Mouse (Mus musculus) CD4-positive, CD25-positive, alpha-beta regulatory T cell, adult 4 months (primary cell): ENCODE results near the gene Kcnab3. TPM values are rescaled to one million over a fixed set of nuclear protein-coding genes. Genes with fewer than 3 reads are reported as not detected.
A peak's percentile ranks its signal among the peaks of the same experiment; 100 is the strongest.

Experiments
- ATAC-seq: one replicate; pipeline ENCODE4 v1.8.0; 2017
- polyA plus RNA-seq, 2 experiments: library from polyadenylated mRNA; unstranded; fragments of 100-300 nt; shearing (Covaris generic); gene quantifications; one replicate each; pipeline ENCODE4 v1.2.1; 2017

Kcnab3 gene
- polyA plus RNA-seq, 2 experiments from 2014 or later = 0.62 to 1.2 TPM

DNA sequence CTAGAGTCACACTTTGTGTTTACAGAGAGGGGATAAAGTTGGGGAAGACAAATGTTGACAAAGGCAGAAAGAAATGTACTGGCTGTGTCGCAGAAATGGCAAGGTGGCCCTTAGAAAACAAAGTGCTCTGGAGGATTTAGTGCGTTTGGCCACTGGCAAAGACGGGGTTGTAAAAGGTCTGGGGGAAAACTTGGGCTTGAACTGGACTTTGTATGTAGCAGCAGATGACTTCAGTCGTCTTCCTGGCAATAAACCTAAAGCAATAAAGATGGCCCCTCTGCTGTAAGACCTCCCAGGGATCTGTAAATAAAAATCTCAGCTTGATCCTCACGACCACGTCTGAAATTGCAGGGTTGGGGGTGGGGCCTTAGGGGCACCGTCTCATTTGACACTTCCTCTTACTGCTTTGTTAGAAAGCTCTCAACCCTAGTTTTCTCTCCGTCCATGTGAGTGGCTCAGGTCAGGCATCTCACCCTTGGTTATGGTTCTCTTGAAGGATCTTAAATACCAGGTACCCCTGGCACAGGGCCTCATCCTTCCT lies 6.7 kb downstream of the Kcnab3 start:
- ATAC-seq = no peak

DNA sequence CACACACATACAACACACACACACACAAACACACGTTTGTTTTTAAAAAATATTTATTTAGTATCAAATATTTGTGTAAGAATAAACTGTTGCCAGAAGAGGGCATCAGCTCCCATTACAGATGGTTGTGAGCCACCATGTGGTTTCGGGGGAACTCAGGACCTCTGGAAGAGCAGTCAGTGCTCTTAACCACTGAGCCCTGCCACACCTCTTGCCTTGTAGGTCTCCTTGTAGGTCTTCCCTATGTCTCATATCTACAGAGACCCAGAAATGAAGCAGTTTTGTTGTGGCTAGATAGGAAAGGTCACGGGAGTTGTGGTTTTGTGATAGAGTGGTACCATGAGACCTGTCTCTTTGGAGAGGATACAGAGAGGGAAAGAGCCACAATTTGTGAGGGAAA lies 7.9 kb downstream of the Kcnab3 start:
- no peak for ATAC-seq

DNA sequence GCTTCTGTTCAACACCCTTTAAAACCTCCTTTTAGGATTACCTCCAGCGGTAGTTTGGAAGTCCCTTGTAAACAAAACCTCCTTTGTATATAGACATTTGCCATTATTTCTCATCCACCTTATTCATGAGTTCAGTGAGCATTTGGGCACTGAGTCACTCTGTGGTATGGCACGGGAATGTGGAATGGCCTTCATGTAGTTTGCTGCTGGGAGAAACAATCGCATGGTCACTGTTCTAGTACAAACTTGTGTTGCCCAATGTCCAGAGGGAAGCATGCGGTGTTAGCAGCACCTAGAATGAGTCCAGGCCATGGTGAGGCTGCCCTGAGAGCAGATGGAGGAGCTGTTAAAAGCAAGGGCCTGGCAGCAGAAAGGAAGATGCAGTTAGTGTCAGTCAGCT lies 8.7 kb downstream of the Kcnab3 start:
- no peak for ATAC-seq

DNA sequence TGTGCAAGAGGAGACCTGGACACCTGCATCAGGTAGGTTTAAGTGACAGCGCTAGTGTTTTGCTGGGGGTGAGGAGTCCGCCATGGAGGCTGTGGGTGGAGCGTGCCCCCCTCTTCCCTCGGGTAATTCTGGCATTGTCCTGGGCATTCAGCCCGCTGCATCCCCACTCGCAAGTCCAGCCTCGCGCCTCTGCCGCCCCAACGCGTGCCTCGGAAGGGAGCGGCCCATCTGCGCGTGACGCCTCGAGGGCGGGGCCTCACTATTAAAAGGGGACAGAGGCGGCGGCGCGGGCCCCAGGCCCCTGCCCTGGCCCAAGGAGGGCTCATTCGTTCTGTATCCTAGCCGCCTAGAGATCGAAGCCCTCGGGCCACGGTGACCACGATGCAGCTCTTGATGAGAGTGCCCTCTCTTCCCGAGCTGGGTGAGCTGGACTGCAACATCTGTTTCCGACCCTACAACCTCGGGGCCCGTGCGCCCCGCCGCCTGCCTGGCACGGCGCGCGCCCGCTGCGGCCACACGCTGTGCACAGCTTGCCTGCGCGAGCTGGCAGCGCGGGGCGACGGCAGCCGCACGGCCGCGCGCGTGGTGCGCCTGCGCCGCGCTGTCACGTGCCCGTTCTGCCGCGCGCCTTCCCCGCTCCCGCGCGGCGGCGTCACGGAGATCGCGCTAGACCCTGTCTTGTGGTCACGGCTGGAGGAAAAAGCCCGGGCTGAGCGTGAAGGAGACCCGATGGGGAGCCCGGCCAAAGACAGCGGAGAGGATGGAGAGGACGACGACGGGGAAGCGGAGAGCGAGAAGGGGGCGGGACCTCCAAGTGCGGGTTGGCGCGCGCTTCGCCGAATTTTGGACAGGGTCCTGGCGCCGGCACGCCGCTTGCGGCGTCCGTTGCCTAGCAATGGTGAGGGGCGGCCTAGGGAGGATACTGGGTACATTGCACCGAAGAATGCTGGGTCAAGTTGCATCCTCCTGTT lies 14.4 kb downstream of the Kcnab3 start, which contains the start of gene Rnf227:
Gene Rnf227 (plus strand): TSS at position 301 of the 971 bp plus-strand sequence.
- ATAC-seq = peak; percentile 81

DNA sequence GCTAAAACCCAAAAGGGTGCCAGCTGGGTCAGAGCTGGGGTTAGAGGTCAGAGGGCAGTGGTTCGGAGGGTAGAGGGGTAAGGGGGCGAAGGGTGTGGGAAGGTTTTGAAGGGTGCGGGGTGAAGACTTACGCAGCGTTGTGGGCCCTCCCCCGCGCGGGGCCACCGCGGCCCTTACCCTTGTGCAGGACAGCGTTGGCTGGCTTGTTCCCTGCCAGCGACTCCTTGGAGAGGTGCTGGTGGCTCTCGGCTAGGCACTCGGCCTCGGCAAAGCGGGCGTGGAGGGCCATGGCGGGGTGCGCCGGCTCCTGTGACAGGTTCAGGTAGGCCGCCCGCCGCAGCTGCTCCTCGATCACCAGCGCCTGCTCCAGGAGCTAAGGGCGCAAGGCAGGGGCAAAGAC lies 20.4 kb downstream of the Kcnab3 start:
- ATAC-seq = no peak

DNA sequence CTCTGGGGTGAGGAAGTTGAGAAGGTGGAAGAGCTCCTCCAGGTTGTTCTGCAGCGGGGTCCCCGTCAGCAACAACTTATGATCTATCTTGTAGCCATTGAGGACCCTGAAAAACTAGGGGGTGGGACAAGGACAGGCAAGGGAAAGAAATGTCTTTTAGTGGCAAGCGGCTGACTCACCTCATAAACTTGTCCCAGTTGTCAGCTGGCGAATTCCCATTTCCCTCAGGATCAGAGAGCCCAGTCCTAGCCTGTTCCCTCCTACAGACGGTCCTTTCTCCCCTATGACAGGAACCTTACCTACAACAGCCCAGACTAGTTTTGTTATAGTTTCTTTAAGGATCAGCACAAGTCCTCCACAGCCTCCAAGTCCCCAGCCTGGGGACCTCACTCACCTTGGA lies 30.5 kb downstream of the Kcnab3 start:
- no peak for ATAC-seq

DNA sequence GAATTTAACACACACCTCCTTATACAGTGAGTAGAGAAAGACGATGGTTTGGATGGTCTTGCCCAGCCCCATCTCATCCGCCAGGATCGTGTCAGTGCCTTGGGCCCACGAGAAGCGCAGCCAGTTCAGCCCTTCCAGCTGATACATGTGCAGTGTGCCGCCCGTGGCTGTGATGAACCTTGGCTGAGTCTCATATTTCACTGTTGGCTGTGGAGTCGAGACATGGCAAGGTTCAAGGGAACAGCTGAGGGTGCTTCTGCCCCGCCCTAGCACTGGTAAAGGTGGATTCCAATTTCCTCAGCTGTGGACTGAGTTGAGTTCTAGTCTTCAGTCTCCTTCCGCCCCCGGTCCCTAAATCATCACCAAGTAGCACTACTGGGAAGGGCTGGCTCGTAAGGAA lies 31.6 kb downstream of the Kcnab3 start:
- no peak for ATAC-seq

DNA sequence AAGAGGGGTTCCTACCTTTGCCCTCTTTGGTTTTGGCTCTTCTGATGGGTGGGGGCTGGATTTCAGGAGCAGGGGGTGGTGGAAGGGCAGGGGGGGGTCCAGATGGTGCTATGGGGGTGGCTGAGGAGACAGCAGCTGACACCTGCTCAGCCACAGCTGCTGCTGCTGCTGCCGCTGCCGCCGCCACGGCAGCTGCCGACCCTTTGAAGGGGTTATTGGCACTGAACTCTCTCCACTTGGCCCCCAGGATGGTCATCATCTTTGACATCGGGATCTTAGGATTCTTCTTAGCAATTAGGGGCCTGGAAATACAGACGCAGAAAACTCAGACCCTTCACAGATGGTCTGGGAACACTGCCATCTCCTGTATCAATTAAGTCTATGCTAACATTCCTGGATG lies 36.0 kb downstream of the Kcnab3 start:
- no peak for ATAC-seq

DNA sequence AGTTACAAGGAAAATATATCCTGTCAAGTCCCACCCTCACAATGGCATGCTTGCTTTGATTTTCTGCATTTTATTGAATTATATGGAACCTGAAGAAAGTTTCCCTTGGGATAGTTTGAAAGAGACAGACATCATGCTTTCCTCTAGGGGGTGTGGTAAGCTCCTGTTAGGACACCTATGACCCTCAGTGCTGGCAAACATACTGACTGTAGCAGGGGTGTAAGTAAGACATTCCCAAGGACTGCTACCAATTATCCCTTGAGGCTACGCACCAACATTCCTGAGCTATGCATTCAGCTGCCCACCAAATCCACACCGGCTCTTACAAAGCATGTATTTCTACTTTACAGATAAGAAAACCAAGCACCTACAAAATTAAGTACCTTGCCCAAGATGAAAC lies 36.4 kb downstream of the Kcnab3 start:
- no peak for ATAC-seq

DNA sequence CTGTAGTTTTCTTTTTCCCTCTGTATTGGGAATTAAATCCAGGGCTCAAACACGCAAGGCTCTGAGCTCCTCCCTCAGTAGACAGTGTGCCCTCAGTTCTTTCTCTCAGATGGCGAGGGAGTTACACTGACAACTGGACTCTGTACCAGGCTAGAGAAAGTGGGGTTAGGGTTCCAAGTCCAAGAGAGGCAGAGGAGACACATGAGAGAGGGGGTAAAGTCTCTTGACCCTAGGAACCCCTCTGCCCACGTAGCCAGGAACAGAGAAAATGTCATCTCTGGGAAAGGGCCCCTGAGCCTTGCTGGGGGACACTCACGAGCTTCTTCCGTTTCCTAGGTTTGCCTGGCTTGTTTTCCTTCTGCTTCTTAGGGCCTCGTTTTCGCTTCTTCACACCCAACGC lies 38.3 kb downstream of the Kcnab3 start:
- ATAC-seq = no peak

DNA sequence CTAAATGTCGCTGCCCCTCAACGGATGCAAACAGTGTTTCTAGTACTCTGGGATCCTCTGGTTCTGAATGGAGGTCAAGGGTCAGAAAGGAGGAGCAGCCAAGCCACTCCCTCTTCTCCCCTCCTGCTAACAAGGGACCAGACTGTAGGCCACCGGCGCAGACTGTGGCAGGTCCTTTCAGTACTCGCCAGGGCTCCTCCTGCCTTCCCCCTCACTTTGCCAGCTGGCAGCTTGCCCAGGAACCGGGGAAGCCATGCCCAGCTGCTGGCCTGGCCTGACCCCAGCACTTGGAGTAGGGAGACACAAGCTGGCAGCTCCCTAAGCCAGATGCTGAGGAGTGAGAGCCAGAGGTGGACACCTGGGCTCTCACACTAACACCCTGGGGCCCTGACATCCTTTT lies 38.9 kb downstream of the Kcnab3 start:
- ATAC-seq = no peak

DNA sequence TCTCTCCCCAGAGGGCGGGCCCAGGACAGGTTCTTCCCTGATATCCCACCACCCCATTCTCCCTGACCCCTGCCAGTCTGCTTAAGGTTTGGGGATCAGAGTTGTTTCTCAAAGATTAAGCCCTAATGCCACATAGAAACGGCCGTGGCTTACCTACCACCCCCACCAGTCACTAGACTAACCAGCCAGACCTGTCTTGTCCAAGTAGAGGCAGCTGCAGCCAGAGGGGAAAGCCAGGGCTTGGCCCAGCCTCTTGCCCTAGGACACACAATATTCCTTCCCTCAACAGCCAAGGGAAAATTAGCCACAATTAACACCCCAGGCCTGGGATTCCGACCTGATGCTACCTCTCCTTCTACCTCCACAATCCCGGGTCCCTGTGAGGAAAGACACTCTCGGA lies 39.7 kb downstream of the Kcnab3 start:
- no peak for ATAC-seq

DNA sequence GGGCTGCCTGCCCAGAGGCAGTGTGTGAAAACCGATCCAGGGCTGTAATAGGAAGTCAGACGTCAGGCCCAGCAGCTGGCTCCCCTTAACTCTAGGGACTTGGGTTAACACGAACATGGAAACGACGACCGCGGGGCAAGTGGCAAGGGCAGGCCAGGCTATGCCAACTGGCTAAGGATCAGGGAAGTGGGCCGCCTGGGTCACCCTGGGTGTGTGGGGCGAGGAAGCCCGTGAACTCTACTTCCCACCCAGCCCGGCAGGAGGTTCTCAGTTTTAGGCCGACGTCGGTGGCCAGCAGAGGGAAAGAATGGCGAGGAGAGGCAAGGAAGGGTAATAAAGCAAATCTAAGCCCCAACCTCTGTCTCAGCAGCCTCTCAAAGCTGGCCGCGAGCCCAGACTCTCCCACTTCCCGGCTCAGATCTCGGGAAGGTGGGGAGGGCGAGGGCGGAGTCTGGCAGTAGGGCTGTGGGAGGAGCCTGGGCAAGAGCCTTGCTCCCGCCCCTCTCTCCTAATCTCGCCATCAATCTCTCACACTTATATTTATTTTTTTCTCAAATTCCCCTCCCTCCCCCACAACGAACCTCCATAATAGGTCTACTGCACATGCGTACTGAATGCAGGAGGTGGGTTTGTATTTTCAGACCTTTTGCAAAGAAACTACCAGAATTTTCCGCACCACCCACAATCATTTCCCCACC lies 40.2 kb downstream of the Kcnab3 start:
- ATAC-seq = peak; percentile 84

DNA sequence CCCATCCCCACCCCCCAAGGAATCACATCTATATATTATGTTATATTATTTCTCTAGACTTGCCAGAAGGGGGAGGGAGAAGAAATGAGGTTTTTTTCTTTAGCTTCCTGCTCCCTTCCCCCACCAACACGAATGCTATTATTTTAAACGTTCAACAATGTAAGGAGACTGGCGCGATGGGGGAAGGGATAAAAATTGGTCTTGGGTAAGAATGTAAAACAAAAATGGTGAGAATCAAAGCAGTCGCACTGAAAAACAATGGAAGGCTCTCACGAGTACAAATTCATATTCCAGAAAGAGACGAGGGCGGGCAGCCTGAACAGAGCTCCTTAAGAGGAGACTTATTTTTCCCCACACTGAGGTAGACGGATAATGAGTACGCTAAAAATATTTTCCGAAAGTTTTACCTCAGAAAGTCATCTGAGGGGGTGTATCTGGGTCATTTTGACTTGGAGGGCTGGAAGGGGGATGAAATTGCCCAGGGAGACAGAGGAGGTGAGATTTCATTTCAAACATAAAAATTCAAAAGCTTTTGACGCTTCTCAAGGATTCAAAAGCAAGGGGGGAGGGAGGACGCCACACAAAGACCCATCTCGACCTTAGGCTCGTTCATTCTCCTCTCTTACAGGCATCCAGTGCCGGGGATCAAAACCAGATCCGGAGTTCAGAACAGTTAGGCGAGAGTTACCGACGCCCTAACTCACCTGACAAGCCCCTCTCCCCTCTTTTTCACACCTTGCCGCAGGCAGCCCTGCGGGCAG lies 41.0 kb downstream of the Kcnab3 start:
- peak; percentile 0 for ATAC-seq

DNA sequence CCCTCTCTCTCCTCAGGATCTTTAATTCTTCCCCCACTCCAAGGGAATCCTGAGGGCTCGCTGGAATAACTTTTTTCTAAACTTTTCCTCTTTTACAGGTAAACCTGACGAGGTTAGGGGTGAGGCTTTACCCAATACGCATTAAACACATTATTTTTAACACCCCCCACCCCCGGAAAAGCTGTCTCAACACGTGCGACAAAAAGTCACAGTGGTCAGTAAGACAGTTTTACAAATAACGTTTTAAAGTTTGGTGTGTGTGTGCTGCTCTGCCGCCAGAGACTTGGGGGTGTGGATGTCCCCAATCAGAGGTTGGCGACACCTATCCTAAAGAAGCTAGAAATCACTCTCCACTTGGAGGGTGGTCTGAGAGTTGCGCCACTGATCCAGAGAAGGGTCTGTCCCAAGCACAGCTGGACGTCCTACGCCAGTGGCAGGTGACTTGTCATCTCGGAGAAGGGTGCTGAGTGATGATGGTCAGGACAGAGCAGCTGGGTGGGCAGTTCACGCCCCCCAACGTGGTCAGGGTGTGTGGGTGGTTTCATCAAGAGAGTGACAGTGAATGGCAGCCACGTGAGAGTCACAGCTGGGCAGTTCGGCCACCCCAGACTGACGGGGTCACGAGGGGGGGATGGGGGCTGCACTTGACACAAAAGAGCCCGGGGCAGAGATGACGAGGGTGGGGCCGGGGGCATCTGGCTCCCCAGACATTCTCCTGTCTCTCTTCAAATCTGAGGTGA lies 41.7 kb downstream of the Kcnab3 start:
- no peak for ATAC-seq

DNA sequence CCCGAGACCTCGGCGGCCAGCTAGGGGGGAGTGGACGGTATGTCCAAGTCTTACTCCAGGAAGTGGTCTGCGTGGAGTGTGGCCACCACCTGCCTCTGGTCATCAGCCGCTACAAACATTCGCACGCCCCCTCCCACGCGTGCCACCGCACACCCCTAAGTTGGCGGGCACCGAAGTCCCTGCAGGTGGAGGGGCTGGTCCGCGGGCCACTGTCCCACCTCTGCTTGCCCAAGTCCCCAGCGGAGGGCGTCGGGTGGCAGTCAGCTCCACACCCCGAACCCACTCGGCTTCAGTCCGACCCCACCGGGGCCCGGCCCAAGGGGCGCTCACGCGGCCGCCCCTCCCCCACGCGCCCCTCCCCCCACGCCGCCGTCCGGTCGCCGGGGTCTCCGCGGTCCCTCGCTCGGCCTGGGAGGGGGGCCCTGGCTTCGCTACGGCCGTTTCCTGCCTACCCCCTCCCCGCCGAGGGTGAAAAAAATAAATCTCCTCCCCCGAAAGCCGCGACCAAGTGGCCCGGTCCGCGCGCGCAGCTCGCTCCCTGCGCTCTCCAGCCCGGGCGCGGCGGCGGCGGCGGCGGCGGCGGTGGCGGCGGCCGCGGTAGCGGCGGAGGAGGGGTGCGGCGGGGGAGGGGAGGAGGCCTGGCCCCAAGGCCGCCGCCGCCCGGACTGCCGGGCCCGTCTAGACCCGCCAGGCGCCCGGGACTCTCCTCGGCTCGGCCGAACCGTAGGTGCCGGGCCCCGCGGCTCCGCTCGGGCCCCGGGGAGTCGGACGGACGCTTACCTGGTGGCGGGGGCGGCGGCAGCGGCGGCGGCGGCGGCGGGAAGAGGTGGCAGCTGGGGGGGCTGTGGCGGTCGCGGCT lies 42.5 kb downstream of the Kcnab3 start:
- no peak for ATAC-seq

DNA sequence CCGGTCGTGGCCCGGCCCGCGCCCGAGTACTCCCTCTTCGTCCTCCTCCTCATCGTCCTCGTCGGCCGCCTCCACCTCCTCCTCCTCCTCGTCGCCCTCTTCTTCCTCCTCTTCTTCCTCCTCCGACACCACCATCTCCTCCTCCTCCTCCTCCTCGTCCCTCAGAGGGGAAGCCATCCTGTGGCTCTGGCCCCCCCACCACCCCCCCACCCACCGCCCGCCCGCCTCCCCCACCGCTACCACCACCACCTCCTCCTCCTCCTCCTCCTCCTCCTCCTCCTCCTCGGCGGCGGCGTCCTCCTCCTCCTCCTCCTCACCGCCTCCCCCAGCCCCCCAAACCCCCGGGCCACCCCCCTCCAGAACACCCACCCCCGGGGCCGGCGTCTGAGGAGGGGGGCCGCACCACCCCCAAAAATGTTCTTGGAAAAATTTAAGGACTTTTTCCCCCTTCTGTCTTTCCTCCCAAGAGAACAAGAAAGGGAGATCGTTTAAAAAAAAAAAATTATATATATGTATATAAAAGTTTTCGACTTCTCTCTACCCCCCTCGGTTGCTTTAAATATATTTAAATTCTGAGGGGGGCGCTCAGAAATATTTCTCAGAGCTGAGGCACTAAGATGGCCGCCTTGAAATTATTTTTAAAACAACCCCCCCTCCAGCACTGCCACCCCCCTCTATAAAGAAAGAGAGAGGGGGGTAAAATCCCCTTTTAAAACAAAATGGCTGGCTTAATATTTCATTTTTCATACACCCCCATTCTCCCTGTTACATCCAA lies 43.3 kb downstream of the Kcnab3 start, which contains the start of gene Chd3:
Gene Chd3 (minus strand): TSS at position 192 of the 775 bp plus-strand sequence.
- no peak for ATAC-seq

DNA sequence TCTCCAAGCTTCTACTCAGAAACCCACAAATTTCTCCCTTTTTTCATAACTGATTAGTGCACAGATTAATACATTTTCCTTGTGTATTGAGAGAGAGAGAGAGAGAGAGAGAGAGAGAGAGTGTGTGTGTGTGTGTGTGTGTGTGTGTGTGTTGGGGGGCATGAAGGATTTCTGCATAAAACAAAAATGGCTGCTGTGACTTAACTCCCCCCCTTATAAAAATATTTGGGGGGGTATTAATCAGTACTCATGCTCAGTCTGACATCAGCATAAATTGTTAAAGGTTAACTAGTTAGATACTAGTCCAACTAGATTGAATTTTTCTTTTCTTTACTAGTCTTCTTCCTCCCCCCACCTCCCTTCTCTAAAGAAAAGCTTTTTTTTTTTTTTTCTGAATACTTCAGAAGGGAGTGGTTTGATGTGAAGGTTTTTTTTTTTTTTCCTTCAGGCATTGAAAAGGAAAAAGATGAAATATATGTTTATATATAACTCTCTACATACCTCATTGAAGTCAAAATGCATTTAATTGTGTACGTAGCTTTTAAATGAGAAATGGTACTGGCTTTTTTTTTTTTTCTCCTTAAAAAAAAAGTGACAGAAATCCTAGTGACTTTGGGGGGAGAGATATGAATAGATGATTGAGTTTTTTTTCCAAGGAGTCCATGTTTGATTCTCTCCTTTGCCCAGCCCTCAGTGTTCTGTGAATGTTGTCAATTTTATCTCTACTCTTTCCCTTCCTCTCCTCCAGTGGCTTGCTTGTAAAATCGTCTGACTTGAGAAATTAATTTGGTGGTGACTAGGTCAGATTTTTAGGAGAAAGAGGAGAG lies 44.1 kb downstream of the Kcnab3 start:
- ATAC-seq = no peak

DNA sequence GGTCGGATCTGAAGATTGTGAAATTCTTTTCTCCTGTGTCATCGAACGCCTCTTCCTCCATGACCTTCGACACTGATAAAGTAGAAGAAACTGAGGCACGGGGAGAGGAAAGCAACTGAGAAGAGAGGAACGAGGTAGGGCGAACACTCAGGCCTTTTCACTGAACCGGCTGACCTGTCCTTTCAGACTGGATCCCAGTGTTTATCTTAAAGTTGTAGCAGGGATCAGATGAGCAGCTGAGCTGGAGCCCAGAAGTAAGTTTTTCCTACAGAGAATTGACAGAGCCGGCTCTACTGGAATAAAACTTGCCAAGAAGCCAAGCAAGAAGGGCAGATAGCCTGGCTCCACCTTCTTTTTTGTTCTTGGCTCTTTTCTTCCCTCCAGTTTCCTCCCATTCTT lies 44.8 kb downstream of the Kcnab3 start:
- ATAC-seq = no peak
